Mouse (Mus musculus) small intestine, adult 2 months (tissue): ENCODE results near the gene Cers1.

Source experiments
- CTCF ChIP-seq: fragments of 200-500 bp; IDR thresholded peaks from 2 replicates; pipeline ENCODE4 v1.5.1; 2012; ENCODE audit warnings: low read depth, mild to moderate bottlenecking, control low read depth, inconsistent platforms, low read length, moderate library complexity, mixed read lengths; ENCODE audit not compliant: insufficient replicate concordance, insufficient read length; ENCODE audit errors: extremely low read depth
- POLR2A ChIP-seq: fragments of 200-500 bp; IDR thresholded peaks from 2 replicates; pipeline ENCODE4 v1.6.1; 2012; ENCODE audit warnings: low read depth, mild to moderate bottlenecking, control low read depth, inconsistent platforms, low read length, moderate library complexity

DNA sequence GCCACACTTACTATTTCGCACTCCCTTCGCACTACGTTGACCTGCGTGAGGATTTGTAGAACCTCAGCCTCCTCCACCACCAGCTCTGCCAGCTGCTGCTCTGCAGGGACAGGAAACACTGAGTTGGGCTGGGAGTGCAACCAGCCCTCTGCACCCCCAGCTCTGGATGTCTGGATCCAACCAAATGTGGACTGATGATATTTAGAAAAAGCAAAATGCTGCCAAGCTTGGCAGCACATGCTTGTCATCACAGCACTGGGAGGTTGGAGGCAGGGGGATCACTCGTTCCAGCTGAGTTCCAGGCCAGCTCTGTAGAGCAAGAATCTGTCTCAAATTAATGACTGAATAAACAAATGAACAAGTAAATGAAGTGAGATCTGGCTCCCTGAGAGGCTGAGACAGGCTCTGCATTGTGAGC lies 21.6 kb upstream of the Cers1 start:
- no peak for TF ChIP-seq POLR2A
- TF ChIP-seq CTCF, result no peak
